Mouse (Mus musculus): ENCODE results near the gene Creb1.

Gene Creb1

GRCm38 (mm10) chr1:64532589-64533470 lies at the start of gene Creb1:
Gene Creb1 (plus strand): TSS chr1:64532645.
- peak; percentile 98 for DNase-seq

- DNase-seq: no peak
These were observed 43.9 kb upstream of the Creb1 start for GRCm38 (mm10) chr1:64488521-64489029.

- DNase-seq: no peak
These were observed 35.6 kb upstream of the Creb1 start for GRCm38 (mm10) chr1:64496803-64497202.

GRCm38 (mm10) chr1:64501382-64502140 lies 30.9 kb upstream of the Creb1 start:
- DNase-seq: no peak

GRCm38 (mm10) chr1:64508479-64509096 lies 23.9 kb upstream of the Creb1 start:
- no peak for DNase-seq

GRCm38 (mm10) chr1:64509678-64510077 lies 22.8 kb upstream of the Creb1 start:
- no peak for DNase-seq

- DNase-seq: no peak
These were observed 18.3 kb upstream of the Creb1 start for GRCm38 (mm10) chr1:64514184-64514583.

- no peak for DNase-seq
These were observed 15.9 kb upstream of the Creb1 start for GRCm38 (mm10) chr1:64516593-64516992.

- DNase-seq: no peak
These were observed 14.0 kb upstream of the Creb1 start for GRCm38 (mm10) chr1:64518480-64518879.

- DNase-seq: no peak
These were observed 13.1 kb upstream of the Creb1 start for GRCm38 (mm10) chr1:64519345-64519744.

GRCm38 (mm10) chr1:64519901-64520300 lies 12.5 kb upstream of the Creb1 start:
- no peak for DNase-seq

- no peak for DNase-seq
These were observed 10.7 kb upstream of the Creb1 start for GRCm38 (mm10) chr1:64521734-64522133.

GRCm38 (mm10) chr1:64522637-64523036 lies 9.8 kb upstream of the Creb1 start:
- DNase-seq: no peak

GRCm38 (mm10) chr1:64523117-64523516 lies 9.3 kb upstream of the Creb1 start:
- no peak for DNase-seq

GRCm38 (mm10) chr1:64524661-64525060 lies 7.8 kb upstream of the Creb1 start:
- DNase-seq: no peak

GRCm38 (mm10) chr1:64527626-64528025 lies 4.8 kb upstream of the Creb1 start:
- DNase-seq: no peak

- no peak for DNase-seq
These were observed 2.6 kb upstream of the Creb1 start for GRCm38 (mm10) chr1:64529781-64530315.

GRCm38 (mm10) chr1:64531548-64531947 lies 897 bp upstream of the Creb1 start:
- peak; percentile 16 for DNase-seq

GRCm38 (mm10) chr1:64532067-64532523 lies 350 bp upstream of the Creb1 start:
- no peak for DNase-seq

GRCm38 (mm10) chr1:64533471-64534443 lies 1.3 kb downstream of the Creb1 start:
- DNase-seq: peak; percentile 50

- no peak for DNase-seq
These were observed 6.5 kb downstream of the Creb1 start for GRCm38 (mm10) chr1:64538837-64539367.

Measured in embryo, embryonic 11 days (tissue).